Mouse (Mus musculus) CH12.LX (cell line): Measurements from ENCODE around the gene Rerg. TPM values are rescaled to one million over a fixed set of nuclear protein-coding genes. Genes with fewer than 3 reads are reported as not detected.

Experiments
- DNase-seq: peaks from one replicate; pipeline ENCODE4 v3.0.0-alpha.2; 2013; ENCODE audit errors: extremely low read depth
- H3K27ac ChIP-seq: 2 replicates; pipeline ENCODE4 v1.5.1; 2012; ENCODE audit warnings: low read depth, mild to moderate bottlenecking, control low read depth, moderate library complexity; ENCODE audit not compliant: insufficient read depth
- H3K27me3 ChIP-seq: replicated peaks from 2 replicates; pipeline ENCODE3; 2012; ENCODE audit warnings: inconsistent platforms
- H3K36me3 ChIP-seq, 2 experiments: replicated peaks in 1 of 2; 2 replicates each; pipeline versions ENCODE3 to v1.6.1; 2012; ENCODE audit warnings: inconsistent platforms in 1 of 2, low read length in 1 of 2, mild to moderate bottlenecking in 1 of 2, mixed read lengths in 1 of 2, moderate library complexity in 1 of 2; ENCODE audit not compliant: control insufficient read depth in 1 of 2, insufficient read depth in 1 of 2
- H3K4me1 ChIP-seq, 2 experiments: 2 replicates each; pipeline ENCODE4 v1.6.1; 2012; ENCODE audit warnings: inconsistent platforms in 1 of 2, moderate library complexity in 1 of 2; ENCODE audit not compliant: insufficient read depth in 2 of 2, control insufficient read depth in 1 of 2
- H3K4me2 ChIP-seq: 2 replicates; pipeline ENCODE4 v1.6.1; 2012; ENCODE audit warnings: low read depth, mild to moderate bottlenecking, control low read depth; ENCODE audit not compliant: poor library complexity, insufficient read depth, severe bottlenecking
- H3K4me3 ChIP-seq, 3 experiments: fragments of 150-350 bp in 1 of 3; sonication (generic) in 1 of 3; replicated peaks in 1 of 3; 2 replicates each; pipeline versions ENCODE3 to v1.5.1; 2011 to 2012; ENCODE audit warnings: low read depth in 2 of 3, low read length in 2 of 3, mild to moderate bottlenecking in 2 of 3, moderate library complexity in 2 of 3, control low read depth in 1 of 3, improper control_type of control experiment in 1 of 3, inconsistent platforms in 1 of 3, mixed read lengths in 1 of 3; ENCODE audit not compliant: poor library complexity in 1 of 3
- H3K79me2 ChIP-seq: replicated peaks from 2 replicates; pipeline ENCODE4 v1.6.1; 2012; ENCODE audit warnings: mild to moderate bottlenecking, moderate library complexity; ENCODE audit not compliant: control insufficient read depth, poor library complexity, insufficient read depth, severe bottlenecking; ENCODE audit errors: extremely low read depth
- H3K9ac ChIP-seq: 2 replicates; pipeline ENCODE4 v1.6.1; 2012; ENCODE audit warnings: low read depth, mild to moderate bottlenecking, control low read depth, moderate library complexity; ENCODE audit not compliant: insufficient read depth
- H3K9me3 ChIP-seq: replicated peaks from 2 replicates; pipeline ENCODE3; 2012; ENCODE audit warnings: low read length, inconsistent platforms, mixed read lengths
- CHD2 ChIP-seq: IDR thresholded peaks from 2 replicates; pipeline ENCODE4 v1.6.1; 2011; ENCODE audit warnings: low read length, improper control_type of control experiment
- GABPA ChIP-seq: IDR thresholded peaks from 2 replicates; pipeline ENCODE4 v1.6.1; 2012; ENCODE audit warnings: low read depth, low read length, improper control_type of control experiment, inconsistent platforms; ENCODE audit not compliant: insufficient replicate concordance
- JUN ChIP-seq: IDR thresholded peaks from 2 replicates; pipeline ENCODE4 v1.6.1; 2011; ENCODE audit warnings: low read depth, mild to moderate bottlenecking, low read length, improper control_type of control experiment, moderate library complexity; ENCODE audit not compliant: insufficient read depth
- JUND ChIP-seq: conservative IDR thresholded peaks from 2 replicates; pipeline ENCODE4 v1.6.1; 2011; ENCODE audit warnings: low read depth, low read length, improper control_type of control experiment
- MAZ ChIP-seq: IDR thresholded peaks from 2 replicates; pipeline ENCODE4 v1.6.1; 2012; ENCODE audit warnings: low read depth, mild to moderate bottlenecking, inconsistent platforms, low read length, improper control_type of control experiment, moderate library complexity
- MXI1 ChIP-seq: IDR thresholded peaks from 2 replicates; pipeline ENCODE4 v1.6.1; 2011; ENCODE audit warnings: mild to moderate bottlenecking, low read depth, low read length, improper control_type of control experiment
- MYC ChIP-seq: IDR thresholded peaks from 2 replicates; pipeline ENCODE4 v1.6.1; 2011; ENCODE audit warnings: low read depth, mild to moderate bottlenecking, improper control_type of control experiment, low read length
- NRF1 ChIP-seq: IDR thresholded peaks from 2 replicates; pipeline ENCODE4 v1.6.1; 2014; ENCODE audit warnings: low read depth, mild to moderate bottlenecking, inconsistent platforms, low read length, improper control_type of control experiment, moderate library complexity
- POLR2A ChIP-seq: IDR thresholded peaks from 2 replicates; pipeline ENCODE4 v1.6.1; 2011; ENCODE audit warnings: low read depth, mild to moderate bottlenecking, improper control_type of control experiment, low read length
- RAD21 ChIP-seq: IDR thresholded peaks from 2 replicates; pipeline ENCODE4 v1.6.1; 2011; ENCODE audit warnings: low read depth, mild to moderate bottlenecking, low read length, improper control_type of control experiment, moderate library complexity
- USF1 ChIP-seq: IDR thresholded peaks from 2 replicates; pipeline ENCODE4 v1.6.1; 2014; ENCODE audit warnings: low read depth, mild to moderate bottlenecking, inconsistent platforms, low read length, improper control_type of control experiment
- USF2 ChIP-seq: conservative IDR thresholded peaks from 2 replicates; pipeline ENCODE4 v1.6.1; 2011; ENCODE audit warnings: low read depth, low read length, improper control_type of control experiment
- ZC3H11A ChIP-seq: IDR thresholded peaks from 2 replicates; pipeline ENCODE4 v1.6.1; 2012; ENCODE audit warnings: low read depth, mild to moderate bottlenecking, inconsistent platforms, low read length, improper control_type of control experiment
- ZKSCAN1 ChIP-seq: IDR thresholded peaks from 2 replicates; pipeline ENCODE4 v1.6.1; 2012; ENCODE audit warnings: low read depth, inconsistent platforms, low read length, improper control_type of control experiment, borderline replicate concordance
- ZNF384 ChIP-seq: IDR thresholded peaks from 2 replicates; pipeline ENCODE4 v1.6.1; 2012; ENCODE audit warnings: low read depth, low read length, improper control_type of control experiment, inconsistent platforms
- dilution Hi-C: fragments of 300-500 bp; cut with MboI; formaldehyde crosslinking; loops from 2 replicates; pipeline ENCODE4 v1.14.3; 2020; ENCODE audit warnings: low sequenced_read_pairs; ENCODE audit not compliant: extremely low pct_unique_long_range_greater_than_20kb, extremely low pct_ligation_motif_present
- in situ Hi-C: fragments of 300-500 bp; cut with MboI; formaldehyde crosslinking; loops from 3 replicates; pipeline ENCODE4 v1.14.3; 2019; ENCODE audit warnings: low sequenced_read_pairs, low pct_ligation_motif_present, low pct_unique_long_range_greater_than_20kb, mixed read lengths
- polyA plus RNA-seq: library from polyadenylated mRNA; unstranded; fragments of >175 nt; gene quantifications from 2 replicates; pipeline ENCODE4 v1.2.1, GENCODE M21; 2012; ENCODE audit warnings: low read depth; ENCODE audit not compliant: insufficient read length
- total RNA-seq, 2 experiments: library from RNA; depleted of rRNA; stranded (reverse); fragments of 300-350 nt in 1 of 2; fragments of >200 nt in 1 of 2; gene quantifications; 2 replicates each; pipeline ENCODE4 v1.2.3; 2012 to 2014

Rerg gene
- total and polyA plus RNA-seq, 3 experiments, result not detected

- H3K36me3 ChIP-seq, result no peaks in the 10 kb centered on the region
- no peak overlapping the region for H3K27ac ChIP-seq
- H3K9me3 ChIP-seq, result peaks cover 2% of the 10 kb centered on the region
- dilution Hi-C loops (no loop called here), in situ Hi-C loops (no loop called here)
- no peak for DNase-seq
- H3K27me3 ChIP-seq, result no peaks in the 10 kb centered on the region
- H3K4me1 ChIP-seq, result peaks cover 0 to 2% of the 10 kb centered on the region in 2 experiments; a peak in 1 of 4 replicates
- no peak overlapping the region for H3K4me3 ChIP-seq
- H3K4me2 ChIP-seq, result no peak overlapping the region
- no peak overlapping the region for H3K9ac ChIP-seq
- H3K79me2 ChIP-seq, result no peaks in the 10 kb centered on the region
- no peak for TF ChIP-seq JUND
- TF ChIP-seq MYC, result no peak
- TF ChIP-seq JUN, result no peak
- no peak for TF ChIP-seq ZNF384
- TF ChIP-seq GABPA, result no peak
- no peak for TF ChIP-seq CHD2
- no peak for TF ChIP-seq ZC3H11A
These were observed 53.3 kb downstream of the Rerg start for GRCm38 (mm10) chr6:137116849-137117473.

GRCm38 (mm10) chr6:137114859-137115258 lies 55.4 kb downstream of the Rerg start:
- no peak for DNase-seq
- in situ Hi-C loops (no loop called here), dilution Hi-C loops (no loop called here)
- peaks cover 0 to 2% of the 10 kb centered on the region in 2 experiments; a peak in 1 of 4 replicates for H3K4me1 ChIP-seq
- no peak overlapping the region for H3K4me2 ChIP-seq
- H3K9ac ChIP-seq, result no peak overlapping the region
- H3K9me3 ChIP-seq, result no peaks in the 10 kb centered on the region
- no peaks in the 10 kb centered on the region for H3K27me3 ChIP-seq
- H3K4me3 ChIP-seq, result no peak overlapping the region
- TF ChIP-seq MAZ, result no peak
- no peak for TF ChIP-seq POLR2A
- TF ChIP-seq JUN, result no peak
- no peak for TF ChIP-seq GABPA
- no peak for TF ChIP-seq ZKSCAN1
- no peak for TF ChIP-seq NRF1
- no peak for TF ChIP-seq USF1
- H3K36me3 ChIP-seq, result no peaks in the 10 kb centered on the region
- no peak overlapping the region for H3K27ac ChIP-seq
- no peaks in the 10 kb centered on the region for H3K79me2 ChIP-seq

- H3K79me2 ChIP-seq, result no peaks in the 10 kb centered on the region
- DNase-seq, result no peak
- dilution Hi-C loops, result no loop called here
- in situ Hi-C loops, result no loop called here
- H3K9ac ChIP-seq, result no peak overlapping the region
- H3K9me3 ChIP-seq, result no peaks in the 10 kb centered on the region
- H3K27me3 ChIP-seq, result no peaks in the 10 kb centered on the region
- no peaks in the 10 kb centered on the region for H3K36me3 ChIP-seq
- no peak overlapping the region for H3K4me3 ChIP-seq
- no peak overlapping the region for H3K27ac ChIP-seq
- peaks cover 0 to 7% of the 10 kb centered on the region in 2 experiments; a peak in 2 of 4 replicates for H3K4me1 ChIP-seq
- no peak for TF ChIP-seq RAD21
- TF ChIP-seq ZNF384, result no peak
- no peak for TF ChIP-seq MYC
- no peak for TF ChIP-seq MXI1
- TF ChIP-seq USF1, result no peak
- no peak for TF ChIP-seq USF2
- no peak overlapping the region for H3K4me2 ChIP-seq
These were observed 59.0 kb downstream of the Rerg start for GRCm38 (mm10) chr6:137111266-137111813.
